Mouse (Mus musculus) forebrain, embryonic 16.5 days (tissue): ENCODE results near the gene Fhdc1. TPM values are rescaled to one million over a fixed set of nuclear protein-coding genes. Genes with fewer than 3 reads are reported as not detected.

Experiments
- ATAC-seq: fragments of 200-750 bp; cut with Nextera tagmentation; 2 replicates; pipeline ENCODE4 v1.8.0; 2017; ENCODE audit warnings: mild to moderate bottlenecking, moderate library complexity
- H3K27ac ChIP-seq: fragments of 300-500 bp; sonication (generic); 2 replicates; pipeline ENCODE4 v1.5.1; 2014; ENCODE audit warnings: low read length, control low read depth
- H3K27me3 ChIP-seq: fragments of 300-500 bp; sonication (generic); replicated peaks from 2 replicates; pipeline ENCODE4 v1.6.1; 2014; ENCODE audit warnings: low read length; ENCODE audit not compliant: control insufficient read depth, insufficient read depth
- H3K36me3 ChIP-seq: fragments of 300-500 bp; sonication (generic); 2 replicates; pipeline ENCODE4 v1.6.1; 2014; ENCODE audit not compliant: control insufficient read depth, insufficient read depth
- H3K4me1 ChIP-seq: fragments of 300-500 bp; sonication (generic); replicated peaks from 2 replicates; pipeline ENCODE4 v1.6.1; 2014; ENCODE audit warnings: low read length; ENCODE audit not compliant: control insufficient read depth, insufficient read depth
- H3K4me2 ChIP-seq: fragments of 300-500 bp; sonication (generic); 2 replicates; pipeline ENCODE4 v1.6.1; 2014; ENCODE audit warnings: mild to moderate bottlenecking, low read length, control low read depth
- H3K4me3 ChIP-seq: fragments of 300-500 bp; sonication (generic); replicated peaks from 2 replicates; pipeline ENCODE4 v1.5.1; 2014; ENCODE audit warnings: mild to moderate bottlenecking, low read length, control low read depth
- H3K9ac ChIP-seq: fragments of 300-500 bp; sonication (generic); replicated peaks from 2 replicates; pipeline ENCODE4 v1.6.1; 2014; ENCODE audit warnings: low read depth, low read length, control low read depth
- H3K9me3 ChIP-seq: fragments of 300-500 bp; sonication (generic); 2 replicates; pipeline ENCODE4 v1.6.1; 2016; ENCODE audit warnings: low read length; ENCODE audit not compliant: control insufficient read depth
- WGBS: fragments of 180-500 bp; shearing (Covaris S2); extraction: QIAGEN DNeasy Blood & Tissue Kit; methylation state at CpG from one replicate; pipeline ENCODE4 v1.1.7; 2014; 5-methylcytosine and 5-hydroxymethylcytosine counted together
- polyA plus RNA-seq: library from polyadenylated mRNA; unstranded; fragments of >200 nt; fragmentation: Nextera tagmentation; extraction: Ambion mirVana; gene quantifications from 2 replicates; pipeline ENCODE4 v1.2.1, GENCODE M21; 2015

Gene Fhdc1
- polyA plus RNA-seq, 1 experiment from 2014 or later = 1.8 TPM

DNA sequence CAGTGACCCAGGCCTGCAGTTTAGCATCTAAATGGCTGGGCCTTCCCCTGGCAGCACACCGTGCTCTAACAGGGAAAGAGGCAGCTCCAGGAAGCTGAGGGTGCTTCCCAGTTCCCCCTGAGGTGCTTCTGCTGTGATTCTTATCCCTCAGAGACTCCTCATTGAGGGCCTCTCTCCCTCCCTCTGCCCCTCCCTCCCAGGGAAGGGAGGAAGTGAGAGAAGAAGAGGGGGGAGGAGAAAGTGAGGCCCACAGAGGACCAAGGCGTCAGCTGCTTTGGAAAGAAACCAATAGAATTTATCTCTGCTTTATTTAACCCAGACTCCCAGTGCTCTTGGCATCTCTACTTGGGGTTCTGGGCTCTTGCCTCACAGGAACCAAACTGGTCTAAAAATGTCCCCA lies 50.1 kb downstream of the Fhdc1 start:
- no peak overlapping the region for H3K4me3 ChIP-seq
- H3K4me2 ChIP-seq = no peak overlapping the region
- H3K27me3 ChIP-seq = no peaks in the 10 kb centered on the region
- H3K27ac ChIP-seq = no peak overlapping the region
- 7% methylated on average over 2 of the region's 2 CpGs for WGBS
- H3K9me3 ChIP-seq = no peaks in the 10 kb centered on the region
- no peak overlapping the region for H3K9ac ChIP-seq
- no peak for ATAC-seq
- no peaks in the 10 kb centered on the region for H3K4me1 ChIP-seq
- no peaks in the 10 kb centered on the region for H3K36me3 ChIP-seq

DNA sequence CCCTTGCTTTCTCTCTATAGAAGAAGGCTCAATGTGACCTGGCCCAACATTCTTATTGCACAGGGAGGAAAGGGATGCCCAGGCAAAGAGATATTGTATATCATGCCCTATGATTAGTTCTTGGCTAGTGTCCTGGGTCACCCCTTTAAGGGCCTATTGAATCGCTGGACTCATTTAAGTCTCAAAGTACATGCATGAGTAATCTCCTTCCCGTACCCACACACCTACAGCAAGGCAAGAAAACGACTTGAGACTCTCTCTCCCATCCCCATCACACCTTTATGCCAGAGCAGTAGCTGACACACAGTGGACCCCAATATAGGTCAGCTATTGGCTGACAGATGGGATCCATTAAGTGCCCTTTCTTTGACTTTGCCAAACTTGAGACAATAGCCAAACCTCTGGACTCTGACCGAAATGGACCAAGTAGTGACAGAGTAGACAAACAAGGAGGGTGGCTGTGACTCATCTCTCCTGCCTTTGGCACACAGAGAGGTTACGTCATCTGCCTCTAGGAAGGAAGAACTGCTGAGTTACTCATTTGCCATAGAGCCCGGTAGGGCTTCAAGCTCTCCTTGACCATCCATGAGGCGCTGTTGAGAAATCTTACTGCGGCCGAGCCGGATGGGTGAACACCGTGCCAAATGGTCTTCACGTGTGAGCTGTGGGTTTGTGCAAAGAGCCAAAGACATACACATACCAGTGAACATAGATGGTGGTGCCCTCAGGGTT lies 51.1 kb downstream of the Fhdc1 start:
- no peak for ATAC-seq
- no peaks in the 10 kb centered on the region; the same call in 1 of the 2 replicates for H3K4me1 ChIP-seq
- no peak overlapping the region for H3K4me3 ChIP-seq
- H3K27me3 ChIP-seq = no peaks in the 10 kb centered on the region
- H3K9me3 ChIP-seq = no peaks in the 10 kb centered on the region
- whole genome bisulfite sequencing = 94% methylated on average over 12 of the region's 12 CpGs
- H3K9ac ChIP-seq = no peak overlapping the region
- no peak overlapping the region for H3K27ac ChIP-seq
- H3K4me2 ChIP-seq = no peak overlapping the region
- no peaks in the 10 kb centered on the region for H3K36me3 ChIP-seq

- Histone ChIP-seq H3K36me3 (no peaks in the 10 kb centered on the region), H3K27me3 (no peaks in the 10 kb centered on the region), H3K4me3 (no peak overlapping the region), H3K27ac (no peak overlapping the region), H3K9me3 (no peaks in the 10 kb centered on the region), H3K9ac (no peak overlapping the region), H3K4me2 (no peak overlapping the region), H3K4me1 (no peaks in the 10 kb centered on the region; the same call in 1 of the 2 replicates)
- ATAC-seq = no peak
- WGBS = 88% methylated on average over 5 of the region's 5 CpGs
These were observed 52.5 kb downstream of the Fhdc1 start for GRCm38 (mm10) chr3:84427779-84428178.

DNA sequence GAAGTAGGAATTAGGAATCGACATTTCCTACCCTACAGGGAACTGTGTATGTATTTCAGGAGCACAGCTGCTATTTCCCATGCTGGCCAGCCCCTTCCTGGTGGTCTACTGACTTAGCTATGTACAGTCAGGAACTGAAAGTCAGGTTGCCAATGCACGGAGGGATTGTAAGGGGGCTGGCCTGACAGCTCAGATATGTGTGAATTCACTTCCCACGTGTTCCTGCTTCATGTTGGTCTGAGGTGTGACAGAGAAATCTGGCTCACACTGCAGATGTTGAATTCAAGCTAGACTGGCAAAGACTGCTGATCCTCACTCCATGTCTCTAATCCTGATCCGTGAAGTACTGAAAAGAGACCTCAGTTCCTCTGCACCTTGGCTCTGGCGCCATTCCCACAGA lies 57.9 kb downstream of the Fhdc1 start:
- no peaks in the 10 kb centered on the region for H3K9me3 ChIP-seq
- no peak overlapping the region for H3K9ac ChIP-seq
- H3K4me1 ChIP-seq = no peaks in the 10 kb centered on the region; the same call in 1 of the 2 replicates
- no peak overlapping the region for H3K4me3 ChIP-seq
- 71% methylated on average over 5 of the region's 5 CpGs for WGBS
- H3K4me2 ChIP-seq = no peak overlapping the region
- no peaks in the 10 kb centered on the region for H3K36me3 ChIP-seq
- H3K27ac ChIP-seq = no peak overlapping the region
- no peaks in the 10 kb centered on the region for H3K27me3 ChIP-seq
- ATAC-seq = no peak

- Histone ChIP-seq H3K9ac (no peak overlapping the region), H3K27me3 (no peaks in the 10 kb centered on the region), H3K27ac (no peak overlapping the region), H3K4me3 (no peak overlapping the region), H3K4me1 (no peaks in the 10 kb centered on the region), H3K36me3 (no peaks in the 10 kb centered on the region), H3K9me3 (0 out of 2 replicates have a peak, but pooled peaks cover 2% of the 10 kb centered on the region), H3K4me2 (no peak overlapping the region)
- ATAC-seq = no peak
- WGBS = 82% methylated on average over 4 of the region's 4 CpGs
These were observed 66.4 kb downstream of the Fhdc1 start for GRCm38 (mm10) chr3:84413868-84414267.

DNA sequence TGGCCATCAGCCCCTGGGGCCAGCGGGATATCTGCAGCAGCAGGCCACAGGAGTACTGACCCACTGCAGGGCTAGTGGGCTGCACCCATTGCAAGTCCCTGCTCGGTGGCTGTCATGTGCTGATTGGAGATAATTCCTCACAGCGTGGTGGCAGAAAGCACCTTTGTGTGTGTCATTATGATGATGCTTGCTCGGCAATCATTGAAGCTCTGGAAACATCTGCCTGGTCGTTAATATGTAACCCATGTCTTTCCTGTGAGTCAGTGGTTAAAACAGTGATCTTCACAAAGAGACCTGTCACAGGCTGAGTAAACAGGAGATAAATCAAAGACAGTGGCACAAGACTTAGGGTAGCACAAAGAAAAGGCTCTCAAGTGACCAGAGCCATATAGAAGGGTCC lies 67.3 kb downstream of the Fhdc1 start:
- Histone ChIP-seq H3K27me3 (no peaks in the 10 kb centered on the region), H3K4me2 (no peak overlapping the region), H3K9me3 (0 out of 2 replicates have a peak, but pooled peaks cover 2% of the 10 kb centered on the region), H3K36me3 (no peaks in the 10 kb centered on the region), H3K27ac (no peak overlapping the region), H3K4me3 (no peak overlapping the region), H3K9ac (no peak overlapping the region), H3K4me1 (no peaks in the 10 kb centered on the region)
- 53% methylated on average over 5 of the region's 5 CpGs for WGBS
- ATAC-seq = no peak

- no peak overlapping the region for H3K4me2 ChIP-seq
- 84% methylated on average over 3 of the region's 3 CpGs for WGBS
- ATAC-seq = no peak
- no peaks in the 10 kb centered on the region for H3K4me1 ChIP-seq
- no peak overlapping the region for H3K4me3 ChIP-seq
- H3K9me3 ChIP-seq = 0 out of 2 replicates have a peak, but pooled peaks cover 2% of the 10 kb centered on the region
- H3K9ac ChIP-seq = no peak overlapping the region
- no peaks in the 10 kb centered on the region for H3K36me3 ChIP-seq
- no peaks in the 10 kb centered on the region for H3K27me3 ChIP-seq
- H3K27ac ChIP-seq = no peak overlapping the region
These were observed 70.8 kb downstream of the Fhdc1 start for GRCm38 (mm10) chr3:84409474-84409862.

DNA sequence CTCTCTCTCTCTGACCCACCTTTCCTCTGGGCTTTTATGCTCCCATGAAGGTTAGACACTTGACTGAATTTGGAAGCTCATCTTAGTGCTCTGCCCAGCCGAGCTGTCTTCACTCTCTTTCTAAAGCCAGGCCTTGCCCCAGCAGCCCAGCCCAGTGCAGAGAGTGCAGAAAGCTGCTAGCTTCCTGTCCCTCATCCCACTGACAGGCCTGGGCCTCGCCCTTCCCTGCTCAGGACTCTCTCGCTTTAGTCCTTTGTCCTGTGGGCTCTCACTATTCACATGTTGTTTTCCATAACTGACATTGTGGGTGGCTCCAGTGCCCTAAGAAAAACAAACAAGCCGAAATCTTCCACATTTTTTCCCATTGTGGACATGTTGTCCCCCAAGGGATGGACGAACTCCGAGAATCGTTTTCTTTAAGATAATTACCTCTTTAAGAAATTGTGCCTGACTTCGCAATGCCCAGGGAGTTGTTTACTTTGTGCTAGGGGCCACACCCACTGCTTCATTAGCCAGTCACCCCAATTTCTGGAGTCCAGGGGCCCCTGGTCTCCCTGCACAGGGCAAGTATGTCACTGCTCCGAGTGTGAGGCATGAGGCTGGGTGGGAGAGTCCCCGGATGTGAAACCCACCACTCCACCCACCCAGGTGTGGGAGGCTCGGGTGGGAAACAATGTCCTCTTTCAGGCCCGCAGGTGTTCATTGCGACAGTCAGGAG lies 71.3 kb downstream of the Fhdc1 start:
- WGBS = 56% methylated on average over 13 of the region's 13 CpGs
- H3K4me3 ChIP-seq = no peak overlapping the region
- no peak for ATAC-seq

DNA sequence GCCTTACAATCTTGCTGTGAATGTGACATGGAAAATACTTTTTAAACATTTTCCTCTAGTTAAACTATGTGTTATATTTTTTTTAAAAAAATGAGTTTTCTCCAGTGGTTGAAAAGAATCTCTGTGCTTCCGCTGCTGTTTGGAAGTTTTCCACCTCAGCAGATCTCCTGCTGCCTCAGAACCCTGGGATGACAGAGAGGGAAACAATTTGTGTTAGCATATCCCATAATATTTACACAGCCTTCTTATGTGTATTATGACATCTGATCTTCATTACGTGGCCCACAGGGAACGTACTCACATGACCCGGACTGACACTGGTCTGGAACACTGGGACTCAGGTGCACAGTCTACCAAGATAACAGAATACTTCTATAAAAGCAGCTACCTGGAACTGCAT lies 74.7 kb downstream of the Fhdc1 start:
- no peak overlapping the region for H3K27ac ChIP-seq

More for the DNA sequence above, 71.3 kb downstream of the Fhdc1 start:
- 0 out of 2 replicates have a peak, but pooled peaks cover 2% of the 10 kb centered on the region for H3K9me3 ChIP-seq
- no peaks in the 10 kb centered on the region for H3K36me3 ChIP-seq
- H3K4me1 ChIP-seq = no peaks in the 10 kb centered on the region
- no peaks in the 10 kb centered on the region for H3K27me3 ChIP-seq
- H3K4me2 ChIP-seq = no peak overlapping the region
- H3K27ac ChIP-seq = no peak overlapping the region
- H3K9ac ChIP-seq = no peak overlapping the region

More for the DNA sequence above, 74.7 kb downstream of the Fhdc1 start:
- Histone ChIP-seq H3K4me3 (no peak overlapping the region), H3K9ac (no peak overlapping the region), H3K4me2 (no peak overlapping the region), H3K27me3 (no peaks in the 10 kb centered on the region), H3K36me3 (no peaks in the 10 kb centered on the region), H3K4me1 (no peaks in the 10 kb centered on the region), H3K9me3 (no peaks in the 10 kb centered on the region)
- 87% methylated on average over 4 of the region's 4 CpGs for WGBS
- no peak for ATAC-seq
